Mouse (Mus musculus) left cerebral cortex, postnatal 36 days (tissue): ENCODE results near the gene Klhdc7a. TPM values are rescaled to one million over a fixed set of nuclear protein-coding genes. Genes with fewer than 3 reads are reported as not detected.
"Not testable (repeated sequence)": the region's sequence is repeated elsewhere in the genome, so short reads cannot be mapped to it uniquely, and the experiment has no call there.

Source experiments
- DNase-seq, 2 experiments: peaks; one replicate each; pipeline ENCODE4 v3.0.0; 2021 to 2022; ENCODE audit warnings: low spot score in 2 of 2, mixed read lengths in 1 of 2
- intact Hi-C: fragments of 180-260 bp; cut with DNase I; formaldehyde crosslinking; loops from one replicate; pipeline ENCODE4 v1.15.1; 2025
- total RNA-seq, 2 experiments: library from RNA; stranded (reverse); gene quantifications; 2 replicates each; pipeline ENCODE4 v1.2.3; 2021

Klhdc7a gene
- total RNA-seq, 2 experiments from 2014 or later, result 8.1 to 9.8 TPM

GRCm38 (mm10) chr4:139961329-139961728 lies 6.5 kb downstream of the Klhdc7a start:
- DNase-seq, intact Hi-C loops: not testable (repeated sequence)

GRCm38 (mm10) chr4:139960724-139961315 lies 7.0 kb downstream of the Klhdc7a start:
- intact Hi-C loops, result no loop called here
- DNase-seq, result no peak

GRCm38 (mm10) chr4:139960086-139960713 lies 7.6 kb downstream of the Klhdc7a start:
- DNase-seq, result no peak
- intact Hi-C loops, result no loop called here

GRCm38 (mm10) chr4:139959188-139959587 lies 8.6 kb downstream of the Klhdc7a start:
- DNase-seq, result no peak
- intact Hi-C loops, result no loop called here

GRCm38 (mm10) chr4:139950876-139951485 lies 16.8 kb downstream of the Klhdc7a start:
- intact Hi-C loops, result no loop called here
- DNase-seq, result no peak

- no peak for DNase-seq
- intact Hi-C loops, result no loop called here
Observed at GRCm38 (mm10) chr4:139950431-139950848, 17.4 kb downstream of the Klhdc7a start.

GRCm38 (mm10) chr4:139948591-139948990 lies 19.2 kb downstream of the Klhdc7a start:
- DNase-seq, result no peak
- intact Hi-C loops, result no loop called here

- DNase-seq, result no peak
- intact Hi-C loops, result no loop called here
Observed at GRCm38 (mm10) chr4:139947341-139947740, 20.5 kb downstream of the Klhdc7a start.

GRCm38 (mm10) chr4:139941831-139942230 lies 26.0 kb downstream of the Klhdc7a start:
- no peak for DNase-seq
- intact Hi-C loops, result no loop called here

- intact Hi-C loops, result no loop called here
- DNase-seq, result no peak
Observed at GRCm38 (mm10) chr4:139935557-139935956, 32.3 kb downstream of the Klhdc7a start.

GRCm38 (mm10) chr4:139932970-139933801 lies 34.6 kb downstream of the Klhdc7a start:
- DNase-seq, result peak; percentile 47 to 57

GRCm38 (mm10) chr4:139931790-139932510 lies 35.9 kb downstream of the Klhdc7a start:
- intact Hi-C loops, result no loop called here
- no peak for DNase-seq

More at GRCm38 (mm10) chr4:139932970-139933801, 34.6 kb downstream of the Klhdc7a start:
- intact Hi-C loops, result no loop called here

- intact Hi-C loops, result no loop called here
- no peak for DNase-seq
Observed at GRCm38 (mm10) chr4:139930885-139931284, 36.9 kb downstream of the Klhdc7a start.

- intact Hi-C loops, result loop anchor here (10.0 kb wide), 1 partner anchor 109 kb away; no protein-coding TSS in a partner anchor
Observed at GRCm38 (mm10) chr4:139926161-139926561, 41.7 kb downstream of the Klhdc7a start.

GRCm38 (mm10) chr4:139925275-139926160 lies 42.3 kb downstream of the Klhdc7a start:
- intact Hi-C loops, result loop anchor here (10.0 kb wide), 1 partner anchor 109 kb away; no protein-coding TSS in a partner anchor
- DNase-seq, result peak; percentile 34 to 55

More at GRCm38 (mm10) chr4:139926161-139926561, 41.7 kb downstream of the Klhdc7a start:
- peak; percentile 67 to 74 for DNase-seq

GRCm38 (mm10) chr4:139916731-139917130 lies 51.1 kb downstream of the Klhdc7a start:
- no peak for DNase-seq
- intact Hi-C loops, result no loop called here
